Mouse (Mus musculus): Measurements from ENCODE around the gene Tinf2. TPM values are rescaled to one million over a fixed set of nuclear protein-coding genes. Genes with fewer than 3 reads are reported as not detected.

Tinf2 gene
- polyA plus RNA-seq, 1 experiment from 2014 or later: 36.3 TPM

DNA sequence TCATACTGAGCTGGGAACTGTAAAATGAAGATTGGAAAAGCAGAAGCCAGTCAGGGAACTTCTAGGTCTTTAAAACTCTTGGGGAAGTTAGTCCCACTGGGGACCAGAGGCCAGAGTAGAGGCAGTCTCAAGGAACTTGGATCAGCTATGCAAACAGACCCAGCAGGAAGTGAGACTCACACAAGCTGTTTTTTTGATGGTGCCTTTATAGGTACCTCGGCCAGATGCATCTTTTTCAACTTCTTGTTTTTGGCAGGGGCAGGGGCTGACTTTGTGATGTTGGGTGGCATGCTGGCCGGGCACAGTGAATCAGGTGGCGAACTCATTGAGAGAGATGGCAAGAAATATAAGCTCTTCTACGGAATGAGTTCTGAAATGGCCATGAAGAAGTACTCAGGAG is 4.0 kb downstream of the Tinf2 start:
- Histone ChIP-seq H3K9me3 (replicated peaks; ENCODE audit: control insufficient read depth, low read length) (no peaks in the 10 kb centered on the region), H3K27me3 (ENCODE audit: control insufficient read depth, insufficient read depth, low read length) (no peaks in the 10 kb centered on the region), H3K4me2 (ENCODE audit: low read depth, low read length) (no peak overlapping the region), H3K4me3 (replicated peaks; ENCODE audit: low read length) (no peak overlapping the region), H3K9ac (ENCODE audit: low read length) (no peak overlapping the region), H3K36me3 (ENCODE audit: control insufficient read depth, insufficient read depth, low read length) (peaks cover 21% of the 10 kb centered on the region), H3K27ac (ENCODE audit: low read length) (no peak overlapping the region), H3K4me1 (ENCODE audit: control insufficient read depth, insufficient read depth, low read length) (peaks cover 8% of the 10 kb centered on the region)
- ATAC-seq (ENCODE audit: insufficient read depth, low FRiP score): no peak
- WGBS: 79% methylated on average over 4 of the region's 4 CpGs

GRCm38 (mm10) chr14:55672741-55673060 is 8.9 kb downstream of the Tinf2 start:
- Histone ChIP-seq H3K9ac (ENCODE audit: low read length) (peak overlapping the region; percentile 88), H3K9me3 (replicated peaks; ENCODE audit: control insufficient read depth, low read length) (no peaks in the 10 kb centered on the region), H3K4me2 (ENCODE audit: low read depth, low read length) (peak overlapping the region; percentile 66), H3K4me3 (replicated peaks; ENCODE audit: low read length) (peak overlapping the region; percentile 86), H3K4me1 (ENCODE audit: control insufficient read depth, insufficient read depth, low read length) (peaks cover 12% of the 10 kb centered on the region; the same call in 1 of the 2 replicates), H3K27ac (ENCODE audit: low read length) (peak overlapping the region; percentile 55), H3K36me3 (ENCODE audit: control insufficient read depth, insufficient read depth, low read length) (0 out of 2 replicates have a peak, but pooled peaks cover 12% of the 10 kb centered on the region), H3K27me3 (ENCODE audit: control insufficient read depth, insufficient read depth, low read length) (no peaks in the 10 kb centered on the region)
- no peak for ATAC-seq (ENCODE audit: insufficient read depth, low FRiP score)
- 73% methylated on average over 7 of the region's 7 CpGs for WGBS

GRCm38 (mm10) chr14:55671833-55672740 is 9.5 kb downstream of the Tinf2 start, which contains the start of the genes Gmpr2 and Nedd8:
TSS of gene Gmpr2 (plus strand) at chr14:55671941.
TSS of gene Nedd8 (minus strand) at chr14:55672124.
- Histone ChIP-seq H3K4me1 (ENCODE audit: control insufficient read depth, insufficient read depth, low read length) (peaks cover 12% of the 10 kb centered on the region; the same call in 1 of the 2 replicates), H3K4me2 (ENCODE audit: low read depth, low read length) (peak within 1 kb of the TSS; percentile 81), H3K27me3 (ENCODE audit: control insufficient read depth, insufficient read depth, low read length) (no peaks in the 10 kb centered on the region), H3K9ac (ENCODE audit: low read length) (peak within 1 kb of the TSS; percentile 88), H3K9me3 (replicated peaks; ENCODE audit: control insufficient read depth, low read length) (no peaks in the 10 kb centered on the region), H3K36me3 (ENCODE audit: control insufficient read depth, insufficient read depth, low read length) (0 out of 2 replicates have a peak, but pooled peaks cover 12% of the 10 kb centered on the region), H3K27ac (ENCODE audit: low read length) (peak within 1 kb of the TSS; percentile 88), H3K4me3 (replicated peaks; ENCODE audit: low read length) (peak within 1 kb of the TSS; percentile 86)
- under 1% methylated on average over 38 of the region's 38 CpGs for WGBS
- ATAC-seq (ENCODE audit: insufficient read depth, low FRiP score): peak; percentile 99

DNA sequence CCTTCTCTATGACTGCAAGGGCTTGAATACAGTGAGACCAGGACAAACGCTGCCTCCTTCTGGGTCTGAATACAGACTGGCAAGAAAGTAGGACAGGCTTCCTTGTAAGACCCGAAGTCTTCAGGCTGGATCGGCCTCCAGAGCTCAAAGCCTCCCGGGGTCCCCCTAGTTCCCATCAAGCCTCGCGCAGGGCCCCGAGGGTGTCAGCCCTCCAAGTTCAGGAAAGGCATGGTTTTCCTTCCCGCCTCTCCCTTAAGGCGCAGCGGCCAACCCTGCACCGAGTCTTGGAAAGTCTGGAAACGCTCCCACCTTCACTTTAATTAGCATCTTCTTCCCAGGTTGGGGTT is 10.2 kb downstream of the Tinf2 start:
- H3K27ac ChIP-seq (ENCODE audit: low read length): peak overlapping the region; percentile 88
- 0% methylated on average over 12 of the region's 12 CpGs for WGBS
- ATAC-seq (ENCODE audit: insufficient read depth, low FRiP score): peak; percentile 27; the same call in 1 of the 2 replicates

DNA sequence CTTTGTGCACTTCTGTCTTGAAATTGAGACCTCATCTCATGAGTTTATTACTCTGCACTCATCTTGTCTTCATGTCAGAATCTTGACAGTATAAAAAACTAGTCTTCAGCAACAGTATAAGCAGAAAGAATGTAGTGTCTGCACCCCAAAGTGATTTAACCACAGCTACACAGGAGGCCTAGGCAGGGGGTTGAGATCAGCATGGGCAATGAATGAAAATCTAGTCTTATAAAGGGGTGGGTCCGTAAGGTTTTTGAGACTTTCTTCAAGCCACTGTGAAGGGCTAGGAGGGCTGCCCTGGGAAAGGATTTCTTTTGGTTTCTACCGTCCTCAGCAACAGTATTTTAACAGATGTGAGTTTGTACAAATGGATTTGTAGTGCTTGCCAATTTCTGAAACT is 21.0 kb downstream of the Tinf2 start:
- Histone ChIP-seq H3K4me3 (replicated peaks; ENCODE audit: low read length) (peak overlapping the region; percentile 72), H3K9ac (ENCODE audit: low read length) (peak overlapping the region; percentile 87), H3K27me3 (ENCODE audit: control insufficient read depth, insufficient read depth, low read length) (no peaks in the 10 kb centered on the region), H3K4me1 (ENCODE audit: control insufficient read depth, insufficient read depth, low read length) (peaks cover 7% of the 10 kb centered on the region; the same call in 1 of the 2 replicates), H3K4me2 (ENCODE audit: low read depth, low read length) (no peak overlapping the region; the same call in 1 of the 2 replicates), H3K27ac (ENCODE audit: low read length) (no peak overlapping the region), H3K9me3 (replicated peaks; ENCODE audit: control insufficient read depth, low read length) (no peaks in the 10 kb centered on the region), H3K36me3 (ENCODE audit: control insufficient read depth, insufficient read depth, low read length) (peaks cover 5% of the 10 kb centered on the region)
- no peak for ATAC-seq (ENCODE audit: insufficient read depth, low FRiP score)
- 45% methylated on average over 2 of the region's 2 CpGs for WGBS

More for the DNA sequence above, 10.2 kb downstream of the Tinf2 start:
- H3K4me1 ChIP-seq (ENCODE audit: control insufficient read depth, insufficient read depth, low read length): peaks cover 12% of the 10 kb centered on the region; the same call in 1 of the 2 replicates
- no peaks in the 10 kb centered on the region for H3K9me3 ChIP-seq (replicated peaks; ENCODE audit: control insufficient read depth, low read length)
- H3K9ac ChIP-seq (ENCODE audit: low read length): peak overlapping the region; percentile 88
- peak overlapping the region; percentile 81 for H3K4me2 ChIP-seq (ENCODE audit: low read depth, low read length)
- peak overlapping the region; percentile 86 for H3K4me3 ChIP-seq (replicated peaks; ENCODE audit: low read length)
- no peaks in the 10 kb centered on the region for H3K27me3 ChIP-seq (ENCODE audit: control insufficient read depth, insufficient read depth, low read length)
- H3K36me3 ChIP-seq (ENCODE audit: control insufficient read depth, insufficient read depth, low read length): 0 out of 2 replicates have a peak, but pooled peaks cover 6% of the 10 kb centered on the region

DNA sequence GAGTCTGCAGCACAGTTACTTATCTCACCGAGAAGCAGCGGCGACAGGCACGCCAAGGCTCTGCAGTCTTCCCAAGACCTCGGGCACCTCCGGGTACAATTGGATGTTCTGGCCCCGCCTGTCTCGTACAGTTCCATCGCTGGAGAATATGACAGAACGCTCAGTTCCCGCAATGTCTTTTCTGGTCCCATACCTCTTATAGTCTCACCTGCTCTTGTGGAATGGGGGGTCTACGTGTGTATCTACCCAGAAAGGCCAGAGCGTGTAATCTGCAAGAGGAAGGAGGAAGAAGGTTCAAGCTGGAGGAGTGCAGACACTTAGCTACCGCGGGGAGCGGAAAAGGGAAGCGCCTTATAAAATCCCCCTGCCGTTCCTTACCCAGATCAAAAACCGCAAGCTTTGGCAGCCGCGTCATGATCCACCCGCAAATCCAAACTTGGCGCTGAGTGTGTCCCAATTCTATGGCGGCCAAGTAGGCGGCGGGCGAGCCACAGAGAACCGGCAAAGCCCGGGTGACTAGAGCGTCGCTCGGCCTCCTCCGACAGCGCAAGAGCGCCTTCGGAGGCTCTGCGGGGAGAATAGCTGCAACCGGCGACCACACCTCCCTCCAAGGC is 21.6 kb downstream of the Tinf2 start, which contains the start of gene Mdp1:
TSS of gene Mdp1 (minus strand) at position 549 of the 614 bp plus-strand sequence.
- ATAC-seq (ENCODE audit: insufficient read depth, low FRiP score): peak; percentile 94
- Histone ChIP-seq H3K4me1 (ENCODE audit: control insufficient read depth, insufficient read depth, low read length) (peaks cover 7% of the 10 kb centered on the region; the same call in 1 of the 2 replicates), H3K36me3 (ENCODE audit: control insufficient read depth, insufficient read depth, low read length) (peaks cover 5% of the 10 kb centered on the region), H3K4me2 (ENCODE audit: low read depth, low read length) (peak within 1 kb of the TSS; percentile 51), H3K27ac (ENCODE audit: low read length) (peak within 1 kb of the TSS; percentile 50), H3K27me3 (ENCODE audit: control insufficient read depth, insufficient read depth, low read length) (no peaks in the 10 kb centered on the region), H3K9me3 (replicated peaks; ENCODE audit: control insufficient read depth, low read length) (no peaks in the 10 kb centered on the region), H3K4me3 (replicated peaks; ENCODE audit: low read length) (peak within 1 kb of the TSS; percentile 72), H3K9ac (ENCODE audit: low read length) (peak within 1 kb of the TSS; percentile 87)
- 0% methylated on average over 39 of the region's 39 CpGs for WGBS

GRCm38 (mm10) chr14:55658011-55658410 is 23.6 kb downstream of the Tinf2 start:
- Histone ChIP-seq H3K9me3 (replicated peaks; ENCODE audit: control insufficient read depth, low read length) (no peaks in the 10 kb centered on the region), H3K9ac (ENCODE audit: low read length) (no peak overlapping the region), H3K4me2 (ENCODE audit: low read depth, low read length) (no peak overlapping the region), H3K27me3 (ENCODE audit: control insufficient read depth, insufficient read depth, low read length) (no peaks in the 10 kb centered on the region), H3K4me1 (ENCODE audit: control insufficient read depth, insufficient read depth, low read length) (peaks cover 7% of the 10 kb centered on the region; the same call in 1 of the 2 replicates), H3K36me3 (ENCODE audit: control insufficient read depth, insufficient read depth, low read length) (peaks cover 5% of the 10 kb centered on the region), H3K27ac (ENCODE audit: low read length) (no peak overlapping the region), H3K4me3 (replicated peaks; ENCODE audit: low read length) (no peak overlapping the region)
- ATAC-seq (ENCODE audit: insufficient read depth, low FRiP score): no peak
- WGBS: 89% methylated on average over 5 of the region's 5 CpGs

- ATAC-seq (ENCODE audit: insufficient read depth, low FRiP score): no peak
- no peak overlapping the region for H3K4me2 ChIP-seq (ENCODE audit: low read depth, low read length)
- peaks cover 7% of the 10 kb centered on the region; the same call in 1 of the 2 replicates for H3K4me1 ChIP-seq (ENCODE audit: control insufficient read depth, insufficient read depth, low read length)
- WGBS: 84% methylated on average over 3 of the region's 3 CpGs
- no peaks in the 10 kb centered on the region for H3K9me3 ChIP-seq (replicated peaks; ENCODE audit: control insufficient read depth, low read length)
- H3K4me3 ChIP-seq (replicated peaks; ENCODE audit: low read length): no peak overlapping the region
- no peak overlapping the region for H3K9ac ChIP-seq (ENCODE audit: low read length)
- H3K27me3 ChIP-seq (ENCODE audit: control insufficient read depth, insufficient read depth, low read length): no peaks in the 10 kb centered on the region
- no peak overlapping the region for H3K27ac ChIP-seq (ENCODE audit: low read length)
- 0 out of 2 replicates have a peak, but pooled peaks cover under 1% of the 10 kb centered on the region for H3K36me3 ChIP-seq (ENCODE audit: control insufficient read depth, insufficient read depth, low read length)
These were observed 24.7 kb downstream of the Tinf2 start for GRCm38 (mm10) chr14:55656935-55657334.

DNA sequence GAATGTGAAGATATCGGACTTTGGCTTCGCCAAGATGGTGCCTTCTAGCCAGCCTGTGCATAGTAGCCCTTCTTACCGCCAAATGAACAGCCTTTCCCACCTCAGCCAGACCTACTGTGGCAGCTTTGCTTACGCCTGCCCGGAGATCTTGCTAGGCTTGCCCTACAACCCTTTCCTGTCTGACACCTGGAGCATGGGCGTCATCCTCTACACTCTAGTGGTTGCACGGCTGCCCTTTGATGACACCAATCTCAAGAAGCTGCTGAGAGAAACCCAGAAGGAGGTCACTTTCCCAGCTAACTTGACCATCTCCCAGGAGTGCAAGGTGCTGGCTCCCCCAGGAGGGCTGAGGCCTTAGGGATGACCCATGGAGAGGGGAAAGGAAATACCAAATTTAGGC is 30.1 kb downstream of the Tinf2 start:
- H3K36me3 ChIP-seq (ENCODE audit: control insufficient read depth, insufficient read depth, low read length): peaks cover 2% of the 10 kb centered on the region; the same call in 1 of the 2 replicates
- ATAC-seq (ENCODE audit: insufficient read depth, low FRiP score): no peak
- no peak overlapping the region for H3K27ac ChIP-seq (ENCODE audit: low read length)
- no peaks in the 10 kb centered on the region for H3K27me3 ChIP-seq (ENCODE audit: control insufficient read depth, insufficient read depth, low read length)
- no peak overlapping the region for H3K9ac ChIP-seq (ENCODE audit: low read length)
- no peaks in the 10 kb centered on the region for H3K9me3 ChIP-seq (replicated peaks; ENCODE audit: control insufficient read depth, low read length)
- H3K4me1 ChIP-seq (ENCODE audit: control insufficient read depth, insufficient read depth, low read length): no peaks in the 10 kb centered on the region
- no peak overlapping the region for H3K4me2 ChIP-seq (ENCODE audit: low read depth, low read length)
- no peak overlapping the region for H3K4me3 ChIP-seq (replicated peaks; ENCODE audit: low read length)
- WGBS: 82% methylated on average over 7 of the region's 7 CpGs
